Mouse (Mus musculus): Measurements from ENCODE around the gene Tulp2.
"Not testable (repeated sequence)": the region's sequence is repeated elsewhere in the genome, so short reads cannot be mapped to it uniquely, and the experiment has no call there.

The Tulp2 gene

GRCm38 (mm10) chr7:45460377-45460776 lies 21.3 kb upstream of the Tulp2 start:
- no peak for DNase-seq (ENCODE audit: low spot score in 2 of 2)

DNA sequence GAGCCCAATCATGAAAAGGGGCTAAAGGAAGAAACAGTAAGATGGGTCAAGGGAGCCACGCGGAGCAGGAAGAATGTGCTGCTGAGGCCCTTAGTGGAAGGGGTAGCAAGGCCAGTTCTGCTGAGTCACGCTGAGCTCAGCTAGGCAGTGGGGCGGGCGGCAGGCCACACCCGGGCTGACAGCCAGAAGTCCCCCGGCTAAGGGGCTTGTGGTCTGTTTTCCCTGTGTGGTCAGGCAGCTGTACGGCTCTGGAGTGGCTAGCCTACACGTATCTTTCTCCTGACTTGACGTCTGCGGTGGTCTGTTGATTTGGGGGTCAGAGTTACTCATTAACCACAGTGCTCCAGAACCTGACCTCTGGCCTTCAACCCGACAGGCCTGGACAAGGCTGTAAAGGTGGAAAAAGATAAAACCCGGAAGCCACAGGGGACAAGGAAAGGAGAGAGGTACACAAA lies 20.8 kb upstream of the Tulp2 start:
- no peak for DNase-seq (ENCODE audit: low spot score in 2 of 2)

GRCm38 (mm10) chr7:45461326-45461725 lies 20.4 kb upstream of the Tulp2 start:
- no peak for DNase-seq (ENCODE audit: low spot score in 2 of 2)

DNA sequence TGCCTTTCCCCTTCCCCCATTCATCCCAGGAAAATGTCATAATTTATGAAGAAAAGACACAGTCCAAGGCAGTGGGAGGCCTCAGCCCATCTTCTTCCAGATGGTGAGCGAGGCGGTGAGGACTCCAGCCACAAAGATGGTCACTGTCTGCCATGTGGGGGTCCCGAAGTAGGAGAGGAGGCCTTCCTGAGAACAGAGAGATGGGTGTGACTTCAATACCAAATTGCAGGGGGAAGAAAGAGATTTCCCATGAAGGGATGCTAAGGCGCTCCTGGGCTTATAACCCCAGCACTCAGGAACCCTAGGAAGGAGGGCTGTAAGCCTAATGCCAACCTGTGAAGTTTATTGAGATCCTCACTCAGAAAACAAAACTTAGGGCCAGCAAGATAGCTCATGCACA lies 19.9 kb upstream of the Tulp2 start:
- no peak for DNase-seq (ENCODE audit: low spot score in 2 of 2)

GRCm38 (mm10) chr7:45462325-45462724 lies 19.4 kb upstream of the Tulp2 start:
- no peak for DNase-seq (ENCODE audit: low spot score in 2 of 2)

- DNase-seq (ENCODE audit: low spot score in 2 of 2): not testable (repeated sequence)
Observed at GRCm38 (mm10) chr7:45462868-45463267, 18.8 kb upstream of the Tulp2 start.

DNA sequence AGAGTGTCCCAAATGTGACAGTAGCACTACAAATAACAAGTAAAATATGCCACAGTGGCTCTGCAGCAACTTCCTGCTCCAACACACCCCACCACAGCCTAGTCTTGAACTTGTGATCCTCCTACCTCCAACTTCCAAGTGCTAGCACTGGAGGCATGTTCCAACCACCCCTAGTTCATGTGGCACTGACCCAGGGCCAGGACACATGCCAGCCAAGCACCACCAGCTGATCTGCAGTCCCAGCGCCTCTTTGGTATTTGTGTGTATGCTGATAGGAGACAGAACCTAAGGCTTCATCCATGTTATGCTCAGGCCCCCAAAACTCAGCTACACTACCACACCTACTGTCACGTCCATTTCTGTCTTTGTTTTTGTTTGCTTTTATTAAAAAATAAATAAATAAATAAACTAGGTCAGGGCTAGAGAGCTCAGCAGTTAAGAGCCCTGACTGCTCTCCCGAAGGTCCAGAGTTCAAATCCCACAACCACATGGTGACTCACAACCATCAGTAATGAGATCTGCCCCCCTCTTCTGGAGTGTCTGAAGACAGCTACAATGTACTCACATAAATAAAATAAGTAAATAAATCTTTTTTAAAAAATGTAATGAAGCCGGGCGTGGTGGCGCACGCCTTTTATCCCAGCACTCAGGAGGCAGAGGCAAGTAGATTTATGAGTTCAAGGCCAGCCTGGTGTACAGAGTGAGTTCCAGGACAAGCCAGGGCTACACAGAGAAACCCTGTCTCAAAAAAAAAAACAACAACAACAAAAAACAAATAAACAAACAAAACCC lies 17.5 kb upstream of the Tulp2 start:
- DNase-seq (ENCODE audit: low spot score in 2 of 2): no peak

DNA sequence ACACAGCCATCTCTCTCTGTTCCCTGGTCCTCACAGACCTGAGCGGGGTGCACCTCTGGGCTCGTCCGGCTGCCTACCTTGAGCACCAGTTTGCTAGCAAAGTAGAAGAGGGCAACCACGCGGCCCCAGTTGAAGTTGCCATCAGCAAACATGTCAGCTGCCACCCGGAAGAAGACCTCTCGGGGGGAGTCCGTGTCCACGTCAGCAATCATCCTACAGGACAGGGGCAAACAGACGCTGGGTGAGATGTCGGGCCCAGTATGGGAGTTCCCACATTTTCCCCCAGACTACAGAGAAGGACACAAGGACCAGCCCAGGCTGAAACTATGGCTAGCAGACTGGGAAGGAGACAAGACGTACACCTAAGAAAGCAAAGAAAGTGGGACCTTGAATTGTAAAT lies 16.6 kb upstream of the Tulp2 start:
- DNase-seq (ENCODE audit: low spot score in 2 of 2): no peak

DNA sequence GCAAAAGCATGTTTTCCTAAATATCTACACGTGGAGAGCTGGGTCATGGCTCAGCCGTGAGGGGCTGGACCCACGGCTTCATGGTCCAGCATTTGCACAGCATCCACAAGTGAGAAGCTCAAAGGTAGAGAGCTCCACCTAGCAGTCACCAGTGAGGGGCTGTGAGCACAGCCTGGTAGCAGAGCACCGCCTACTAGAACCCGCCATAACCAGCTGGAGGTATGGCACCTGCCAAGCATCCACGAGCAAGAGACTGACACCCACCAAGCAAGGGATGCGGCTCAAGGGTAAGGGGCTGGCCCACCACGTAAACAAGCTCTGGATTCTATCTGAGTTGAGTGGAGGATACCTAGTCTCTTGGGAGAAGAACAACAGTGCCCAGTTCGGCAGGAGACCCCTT lies 16.1 kb upstream of the Tulp2 start:
- DNase-seq (ENCODE audit: low spot score in 2 of 2): no peak

GRCm38 (mm10) chr7:45466283-45467089 lies 15.2 kb upstream of the Tulp2 start, which contains the start of gene Bax:
Gene Bax (minus strand): TSS chr7:45466898.
- DNase-seq (ENCODE audit: low spot score in 2 of 2): peak; percentile 86 to 87

DNA sequence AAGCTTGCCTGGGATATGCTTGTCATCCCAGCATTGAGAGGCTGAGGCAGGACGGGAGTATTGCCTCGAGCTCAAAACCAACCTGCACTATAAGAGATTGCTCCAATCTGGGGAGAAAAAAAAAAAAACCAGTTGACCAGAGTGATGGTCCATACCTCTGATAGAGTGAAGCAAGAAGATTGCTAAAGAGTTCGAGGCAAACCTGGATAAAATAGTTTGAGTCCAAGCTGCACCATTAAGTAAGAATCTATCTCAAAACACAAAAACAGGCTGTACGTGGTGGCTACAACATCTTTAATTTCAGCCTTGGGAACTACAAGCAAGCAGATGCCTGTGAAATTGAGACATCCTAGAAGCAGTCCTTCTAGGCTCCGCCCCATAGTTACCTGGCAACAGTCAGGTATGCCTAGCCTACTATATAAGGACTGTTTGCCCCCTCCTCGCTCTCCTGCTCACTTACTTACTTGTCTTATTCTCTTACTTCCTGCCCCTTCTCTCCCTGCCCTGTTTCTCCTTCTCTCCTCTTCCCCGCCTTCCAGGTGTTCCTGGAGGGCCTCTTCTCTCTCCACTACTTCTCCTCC lies 14.5 kb upstream of the Tulp2 start:
- no peak for DNase-seq (ENCODE audit: low spot score in 2 of 2)

DNA sequence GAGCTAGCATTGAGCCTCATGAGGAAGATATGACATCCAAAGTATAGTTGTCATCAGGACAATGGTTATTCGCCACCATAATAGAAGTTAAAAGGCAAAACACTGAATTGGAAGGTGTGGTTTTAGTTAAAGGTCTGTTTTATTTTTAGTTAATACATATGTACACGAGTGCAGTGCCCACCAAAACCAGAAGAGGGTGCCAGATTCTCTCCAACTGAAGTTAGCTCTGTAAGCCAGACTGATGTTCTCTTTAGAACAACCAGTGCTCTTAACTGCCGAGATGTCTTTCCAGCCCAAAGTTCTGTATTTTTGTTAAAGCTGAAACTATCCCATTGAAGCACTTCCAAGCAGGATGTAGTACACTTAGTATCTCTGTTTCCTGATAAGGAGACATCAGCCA lies 10.8 kb upstream of the Tulp2 start:
- peak; percentile 37 to 77 for DNase-seq (ENCODE audit: low spot score in 2 of 2)

GRCm38 (mm10) chr7:45475291-45475969 lies 6.2 kb upstream of the Tulp2 start:
- no peak for DNase-seq (ENCODE audit: low spot score in 2 of 2)

DNA sequence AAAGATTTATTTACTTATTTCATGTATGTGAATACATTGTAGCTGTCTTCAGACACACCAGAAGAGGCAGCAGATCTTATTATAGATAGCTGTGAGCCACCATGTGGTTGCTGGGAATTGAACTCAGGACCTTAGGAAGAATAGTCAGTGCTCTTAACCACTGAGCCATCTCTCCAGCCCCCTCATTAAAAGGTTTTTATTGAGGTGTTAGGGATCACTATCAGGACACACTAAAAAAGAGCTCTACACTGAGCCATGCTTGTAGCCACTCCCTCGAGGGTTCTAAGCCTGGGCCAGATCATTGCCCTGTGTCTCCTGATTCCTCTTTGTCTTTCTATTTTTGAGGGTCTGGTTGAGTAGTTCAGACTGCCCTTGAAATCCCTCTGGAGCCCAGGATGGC lies 5.2 kb upstream of the Tulp2 start:
- no peak for DNase-seq (ENCODE audit: low spot score in 2 of 2)

GRCm38 (mm10) chr7:45477003-45477402 lies 4.7 kb upstream of the Tulp2 start:
- peak; percentile 29 to 63 for DNase-seq (ENCODE audit: low spot score in 2 of 2)

- DNase-seq (ENCODE audit: low spot score in 2 of 2): no peak
Observed at GRCm38 (mm10) chr7:45478774-45479173, 2.9 kb upstream of the Tulp2 start.

- DNase-seq (ENCODE audit: low spot score in 2 of 2): not testable (repeated sequence)
Observed at GRCm38 (mm10) chr7:45480310-45480709, 1.4 kb upstream of the Tulp2 start.

GRCm38 (mm10) chr7:45482166-45482565 lies 489 bp downstream of the Tulp2 start:
- DNase-seq (ENCODE audit: low spot score in 2 of 2): no peak

DNA sequence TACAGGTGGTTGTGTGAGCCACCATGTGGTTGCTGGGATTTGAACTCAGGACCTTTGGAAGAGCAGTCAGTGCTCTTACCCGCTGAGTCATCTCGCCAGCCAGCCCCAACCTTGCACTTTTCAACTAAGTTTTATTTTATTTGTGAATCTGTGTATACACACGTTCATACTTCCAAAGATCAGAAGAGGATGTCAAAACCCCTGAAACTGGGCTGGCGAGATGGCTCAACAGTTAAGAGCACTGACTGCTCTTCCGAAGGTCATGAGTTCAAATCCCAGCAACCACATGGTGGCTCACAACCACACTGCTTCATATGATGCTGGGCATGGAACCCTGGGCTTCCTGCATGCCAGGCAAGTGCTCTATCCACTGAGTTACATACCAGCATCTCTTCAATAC lies 3.3 kb downstream of the Tulp2 start:
- DNase-seq (ENCODE audit: low spot score in 2 of 2): not testable (repeated sequence)

GRCm38 (mm10) chr7:45486158-45486557 lies 4.5 kb downstream of the Tulp2 start:
- no peak for DNase-seq (ENCODE audit: low spot score in 2 of 2)

DNA sequence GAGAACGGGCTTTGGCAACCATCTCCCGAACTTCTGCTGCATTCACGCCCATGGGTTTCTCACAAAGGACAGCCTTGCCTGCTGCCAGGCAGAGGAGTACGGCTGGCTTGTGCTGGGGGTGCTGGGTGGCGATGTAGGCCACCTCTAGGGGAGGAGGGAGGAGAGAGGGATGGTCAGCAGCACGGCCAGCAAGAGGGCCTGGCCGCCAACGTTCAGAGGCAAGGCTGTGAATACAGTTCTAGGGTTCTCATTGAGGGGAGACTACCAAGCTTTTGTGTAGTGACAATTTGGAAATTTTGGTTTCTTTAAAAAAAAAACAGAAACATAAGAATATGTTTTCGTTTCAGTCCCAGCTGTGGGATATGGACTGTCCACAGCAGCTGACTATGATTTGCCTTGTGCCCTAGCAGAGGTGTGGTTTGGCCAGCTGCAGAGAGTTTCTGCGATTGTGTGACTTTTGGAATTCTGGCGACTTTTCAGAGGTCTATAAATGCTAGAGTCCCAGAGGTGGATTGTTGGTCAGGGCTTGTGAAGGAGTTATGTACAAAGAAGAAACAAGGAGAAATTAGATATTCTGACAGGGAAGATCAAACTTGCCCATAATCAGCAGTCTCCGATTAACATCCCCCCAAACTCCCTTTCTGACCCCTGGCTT lies 5.2 kb downstream of the Tulp2 start, which contains the start of gene Gm45808:
Gene Gm45808, minus strand, starts transcription at position 51 of the 655 bp plus-strand sequence.
- DNase-seq (ENCODE audit: low spot score in 2 of 2): no peak
